Mouse (Mus musculus): Measurements from ENCODE around the gene Gm11213. TPM values are rescaled to one million over a fixed set of nuclear protein-coding genes. Genes with fewer than 3 reads are reported as not detected.

The Gm11213 gene
- not detected in 2 replicates for total RNA-seq (2023)

DNA sequence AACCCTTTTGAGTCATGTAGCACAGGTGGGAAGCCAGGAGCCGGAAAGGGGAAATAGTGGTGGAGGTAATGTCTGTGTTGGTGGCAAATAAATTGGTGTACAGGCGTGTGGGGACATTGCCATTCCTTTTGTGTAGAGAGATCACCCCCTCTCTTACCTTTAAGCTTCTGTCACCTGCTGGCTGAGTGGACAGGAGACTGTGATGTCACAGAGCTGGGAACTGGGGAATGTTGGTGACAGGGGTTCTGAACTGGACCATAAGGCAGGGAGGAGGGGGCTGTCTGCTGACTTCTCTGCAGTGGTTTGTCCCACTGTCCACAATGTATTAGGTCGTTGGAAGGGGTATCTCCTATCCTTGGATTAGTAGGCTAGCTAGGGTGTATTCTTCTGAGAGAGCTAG lies at the start of gene Gm11213:
Gene Gm11213 (minus strand): TSS at position 317 of the 400 bp plus-strand sequence.

GRCm38 (mm10) chr4:63622378-63622835 lies 17.3 kb upstream of the Gm11213 start, which contains the start of gene Tex48:
TSS of gene Tex48 (minus strand) at chr4:63622428.

GRCm38 (mm10) chr4:63558407-63559081 lies 46.5 kb downstream of the Gm11213 start, which contains the start of gene Tmem268:
TSS of gene Tmem268 (plus strand) at chr4:63558781.

Other genes with a start within 250 kb of the Gm11213 start
- not detected in 2 replicates for gene Orm3, start 249.1 kb downstream of the Gm11213 start, total RNA-seq (2023)
- 2.6 and 2.9 TPM in 2 replicates for gene Orm2, start 242.8 kb downstream of the Gm11213 start, total RNA-seq (2023)
- 260 and 309 TPM in 2 replicates for gene Akna, start 201.9 kb downstream of the Gm11213 start, total RNA-seq (2023)
- gene Whrn, start 109.3 kb downstream of the Gm11213 start, total RNA-seq (2023): 0.95 and 1.4 TPM in 2 replicates
- gene Atp6v1g1, start 60.5 kb downstream of the Gm11213 start, total RNA-seq (2023): 143 and 167 TPM in 2 replicates
- 22.0 and 29.3 TPM in 2 replicates for gene Tmem268, start 46.5 kb downstream of the Gm11213 start, total RNA-seq (2023)
- gene Tex48, start 17.2 kb upstream of the Gm11213 start, total RNA-seq (2023): not detected in 2 replicates
- gene Gm11214, start 58.1 kb upstream of the Gm11213 start, total RNA-seq (2023): not detected in 2 replicates
- gene Tnfsf15, start 139.9 kb upstream of the Gm11213 start, total RNA-seq (2023): not detected in 2 replicates

Data from neutrophil, adult 65 days (primary cell).